Mouse (Mus musculus) thymus, postnatal 14 days (tissue): ENCODE data around the gene Pdcd4.
A peak's percentile ranks its signal among the peaks of the same experiment; 100 is the strongest.

ENCODE experiments used
- DNase-seq: peaks from one replicate; pipeline ENCODE4 v3.0.0; 2021

Gene Pdcd4

GRCm38 (mm10) chr19:53872994-53873713, 18.9 kb upstream of the Pdcd4 start:
- no peak for DNase-seq

GRCm38 (mm10) chr19:53875246-53875645, 16.8 kb upstream of the Pdcd4 start:
- no peak for DNase-seq

- DNase-seq = no peak
Measured at GRCm38 (mm10) chr19:53877779-53878178, 14.3 kb upstream of the Pdcd4 start.

- DNase-seq = no peak
Measured at GRCm38 (mm10) chr19:53880460-53880859, 11.6 kb upstream of the Pdcd4 start.

DNA sequence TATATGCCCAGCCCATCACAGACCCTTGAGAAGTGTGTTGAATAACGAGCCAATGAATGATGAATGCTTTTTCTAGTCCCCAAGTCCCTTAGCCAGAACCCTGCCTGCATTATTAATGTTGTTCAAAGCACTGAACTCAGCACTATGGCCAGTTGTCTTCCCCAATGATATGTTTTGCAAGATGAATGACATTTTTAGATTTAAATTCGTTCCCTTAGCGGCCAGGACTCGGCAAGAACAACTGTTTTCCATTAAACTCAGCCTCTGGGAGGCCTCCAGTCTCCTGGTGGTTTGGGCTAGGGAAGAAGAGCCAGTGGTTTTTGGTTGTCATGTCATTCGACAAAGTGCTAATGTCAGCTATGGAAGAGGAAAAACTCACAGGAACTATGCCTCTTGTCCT, 10.2 kb upstream of the Pdcd4 start:
- DNase-seq = no peak

DNA sequence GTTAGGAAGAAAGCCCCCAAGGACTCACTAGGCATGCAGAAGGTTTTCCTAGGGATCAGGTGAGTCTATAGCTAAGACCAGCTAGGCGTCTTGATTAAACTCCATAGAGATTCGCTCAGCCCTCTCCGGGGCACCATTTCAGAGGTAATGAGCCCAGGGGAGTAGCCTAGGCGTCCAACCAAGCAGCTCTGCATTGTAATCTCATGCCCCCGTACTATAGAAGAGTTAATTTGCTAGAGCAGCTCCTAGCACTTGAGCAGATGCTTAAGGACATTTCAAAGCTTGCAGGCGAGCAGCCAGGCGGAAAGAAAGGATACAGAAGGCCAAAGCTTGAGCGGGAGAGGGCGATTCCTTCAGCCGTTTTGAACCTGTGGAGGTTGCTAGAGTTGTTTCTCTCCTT, 6.6 kb upstream of the Pdcd4 start:
- no peak for DNase-seq

DNA sequence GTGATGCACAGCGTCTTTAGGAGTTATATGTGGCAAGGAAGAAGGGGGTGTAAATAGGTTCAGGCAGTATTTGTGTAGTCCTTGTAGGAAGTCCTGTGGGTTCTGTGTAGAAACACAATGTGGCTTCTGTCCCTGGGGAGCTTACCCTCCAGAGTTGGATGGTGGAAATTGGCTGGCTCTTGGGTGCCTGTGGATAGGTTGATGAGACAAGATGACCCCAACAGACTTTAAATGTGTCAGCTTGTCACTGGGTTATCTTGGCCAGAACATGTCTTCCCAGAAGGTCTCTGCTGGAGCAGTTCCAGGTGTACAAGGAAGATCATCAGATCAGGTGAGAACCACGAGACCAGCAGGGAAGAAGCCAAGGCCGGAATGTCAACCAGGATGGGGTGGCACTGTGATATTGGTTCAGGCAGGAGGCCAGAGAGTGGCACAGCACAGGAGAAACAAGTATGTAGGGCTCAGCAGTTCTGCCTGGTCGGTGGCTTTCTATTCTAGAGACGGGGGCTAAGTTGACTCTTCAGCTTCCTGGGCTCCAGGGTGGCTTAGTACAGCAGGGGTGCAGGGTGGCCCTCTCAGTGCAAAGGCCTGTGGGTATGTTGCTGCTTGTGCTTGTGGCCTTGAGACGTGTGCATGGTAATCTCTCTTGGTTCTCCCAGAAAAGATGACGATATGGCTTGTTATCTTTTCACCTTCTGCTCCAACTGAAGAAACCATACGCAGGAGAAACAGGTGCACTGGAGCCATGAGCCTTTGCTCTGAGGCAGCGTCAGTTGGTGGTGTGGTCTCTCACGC, 5.3 kb upstream of the Pdcd4 start:
- DNase-seq = peak; percentile 74

DNA sequence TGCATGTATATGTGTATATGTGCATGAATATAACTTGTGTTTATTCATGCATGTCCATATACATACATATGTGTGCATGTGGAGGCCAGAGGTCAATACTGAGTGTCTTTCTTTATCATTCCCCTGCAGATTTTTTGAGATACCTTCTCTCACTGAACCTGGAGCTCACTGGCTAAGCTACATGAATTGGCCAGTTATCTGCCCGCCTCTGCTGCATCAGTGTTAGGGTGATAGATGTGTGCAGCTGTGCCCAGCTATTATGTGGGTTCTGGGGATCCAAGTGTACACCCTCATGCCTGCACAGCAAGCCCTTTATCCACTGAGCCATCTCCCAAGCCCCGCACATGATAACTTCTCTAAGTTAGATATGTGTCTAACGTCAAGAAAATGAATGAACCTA, 4.2 kb upstream of the Pdcd4 start:
- DNase-seq = no peak

- DNase-seq = peak; percentile 45
Measured at GRCm38 (mm10) chr19:53888331-53888730, 3.7 kb upstream of the Pdcd4 start.

- peak; percentile 58 for DNase-seq
Measured at GRCm38 (mm10) chr19:53889555-53889954, 2.5 kb upstream of the Pdcd4 start.

GRCm38 (mm10) chr19:53890274-53890673, 1.8 kb upstream of the Pdcd4 start:
- no peak for DNase-seq

GRCm38 (mm10) chr19:53890781-53891251, 1.2 kb upstream of the Pdcd4 start:
- peak; percentile 87 for DNase-seq

DNA sequence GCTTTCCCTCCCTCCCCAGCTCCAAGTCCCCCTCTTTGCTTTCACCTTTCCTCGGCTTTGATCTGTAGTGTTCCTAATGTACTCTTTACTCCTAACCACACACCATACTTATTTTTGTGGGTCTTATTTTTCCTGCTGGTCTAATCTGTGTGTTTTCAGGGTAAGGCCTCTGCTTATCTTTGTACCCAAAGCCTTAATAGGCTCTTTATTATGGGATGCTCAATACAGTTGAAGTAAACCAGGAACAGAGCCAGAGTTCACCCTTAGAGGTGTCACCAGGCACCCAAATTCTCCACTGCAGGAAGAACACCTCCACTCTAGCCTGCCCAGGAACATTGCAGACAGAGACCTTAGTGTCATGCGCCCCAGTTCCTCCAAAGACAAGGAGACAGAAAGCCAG, 462 bp upstream of the Pdcd4 start:
- DNase-seq = no peak

DNA sequence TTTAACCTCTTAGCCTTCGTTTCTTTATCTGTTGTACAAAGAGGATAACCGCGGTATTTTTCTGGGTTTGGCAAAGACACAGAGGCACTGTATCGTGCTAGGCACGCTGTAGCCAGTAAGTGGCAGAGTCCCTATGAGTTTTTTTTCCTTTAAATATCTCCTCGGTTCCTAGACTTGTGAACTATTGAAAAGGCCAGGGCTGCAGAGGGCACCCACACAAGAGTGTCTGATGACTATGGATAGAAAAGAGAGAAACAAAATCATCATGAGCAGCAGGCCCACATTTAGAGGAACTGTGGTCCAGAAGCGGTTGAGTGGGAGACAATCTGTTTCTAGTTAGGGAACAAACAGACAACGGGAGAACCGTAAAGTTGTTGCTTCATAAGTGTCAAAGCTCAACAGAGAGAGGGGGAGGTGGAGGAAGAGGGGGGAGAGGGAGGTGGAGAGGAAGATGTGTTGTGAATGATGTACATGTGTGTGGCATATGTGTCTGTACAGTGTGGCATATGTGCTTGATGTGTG, 868 bp downstream of the Pdcd4 start:
- DNase-seq = no peak

DNA sequence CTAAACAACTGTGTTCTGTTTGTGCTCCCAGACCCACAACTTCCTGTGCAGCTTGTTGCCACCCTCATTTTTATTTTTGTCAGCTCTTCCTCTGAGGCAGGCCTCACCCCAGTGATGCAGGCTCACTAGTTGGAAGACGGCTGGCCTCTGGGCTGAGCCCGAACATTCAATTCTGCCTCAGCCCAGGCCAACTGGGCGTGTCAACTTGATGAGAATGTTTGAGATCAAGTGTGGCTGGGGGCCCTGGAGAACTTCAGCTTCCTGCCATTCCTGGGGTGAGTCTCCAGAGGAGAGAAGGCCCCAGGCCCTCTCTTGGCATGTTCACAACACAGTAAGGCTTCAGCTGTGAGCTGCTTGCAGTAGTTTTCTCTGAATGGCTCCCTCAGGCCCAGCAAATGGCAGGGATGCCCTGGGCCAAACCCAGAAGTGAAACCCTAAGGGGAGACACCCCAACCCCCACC, 1.7 kb downstream of the Pdcd4 start:
- peak; percentile 80 for DNase-seq

GRCm38 (mm10) chr19:53894538-53895121, 2.6 kb downstream of the Pdcd4 start:
- peak; percentile 42 for DNase-seq

GRCm38 (mm10) chr19:53898046-53898445, 6.0 kb downstream of the Pdcd4 start:
- DNase-seq = no peak

GRCm38 (mm10) chr19:53898498-53898897, 6.5 kb downstream of the Pdcd4 start:
- no peak for DNase-seq

DNA sequence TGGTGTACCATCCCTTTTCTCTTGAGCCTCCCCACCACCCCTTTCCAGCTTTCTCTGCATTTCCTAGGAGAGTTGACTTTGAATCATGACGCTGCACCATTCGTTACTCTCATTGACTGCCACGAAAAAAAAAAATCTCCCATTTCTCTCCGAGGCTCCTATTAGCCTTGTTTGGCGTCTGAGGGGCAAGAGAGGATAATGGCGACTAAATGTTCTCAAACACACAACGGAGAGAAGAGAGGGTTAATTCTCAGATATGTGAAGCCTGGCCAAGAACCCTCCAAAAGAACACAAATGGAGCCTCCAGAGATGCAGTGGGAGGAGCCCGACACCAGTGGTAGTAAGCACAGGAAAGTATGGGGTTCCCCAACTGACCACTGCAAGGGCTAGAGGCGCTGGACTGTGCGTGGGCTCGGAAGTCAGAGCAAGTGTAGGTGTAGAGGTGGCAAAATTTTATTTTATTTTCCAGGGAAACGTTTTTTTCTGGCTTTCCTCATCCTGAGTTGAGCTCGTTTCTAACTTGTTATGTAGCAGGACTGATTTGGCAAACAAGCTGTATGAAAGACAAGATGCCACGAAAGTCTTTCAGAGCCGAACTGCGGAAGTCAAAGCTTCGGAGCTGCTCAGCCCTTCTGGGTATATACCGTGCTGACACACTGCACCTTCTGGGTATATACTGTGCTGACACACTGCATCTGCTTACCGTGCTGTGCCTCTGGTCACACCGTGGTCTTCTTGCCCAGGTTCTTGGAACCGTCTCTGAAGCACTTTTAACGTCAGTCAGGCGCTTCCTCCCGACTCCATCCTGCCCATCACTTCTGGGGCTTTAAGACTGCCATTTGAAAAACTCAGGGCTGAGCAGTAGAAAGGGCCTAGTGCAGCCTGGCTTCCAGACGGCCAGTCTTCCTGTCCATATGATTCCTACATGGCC, 7.2 kb downstream of the Pdcd4 start:
- no peak for DNase-seq

DNA sequence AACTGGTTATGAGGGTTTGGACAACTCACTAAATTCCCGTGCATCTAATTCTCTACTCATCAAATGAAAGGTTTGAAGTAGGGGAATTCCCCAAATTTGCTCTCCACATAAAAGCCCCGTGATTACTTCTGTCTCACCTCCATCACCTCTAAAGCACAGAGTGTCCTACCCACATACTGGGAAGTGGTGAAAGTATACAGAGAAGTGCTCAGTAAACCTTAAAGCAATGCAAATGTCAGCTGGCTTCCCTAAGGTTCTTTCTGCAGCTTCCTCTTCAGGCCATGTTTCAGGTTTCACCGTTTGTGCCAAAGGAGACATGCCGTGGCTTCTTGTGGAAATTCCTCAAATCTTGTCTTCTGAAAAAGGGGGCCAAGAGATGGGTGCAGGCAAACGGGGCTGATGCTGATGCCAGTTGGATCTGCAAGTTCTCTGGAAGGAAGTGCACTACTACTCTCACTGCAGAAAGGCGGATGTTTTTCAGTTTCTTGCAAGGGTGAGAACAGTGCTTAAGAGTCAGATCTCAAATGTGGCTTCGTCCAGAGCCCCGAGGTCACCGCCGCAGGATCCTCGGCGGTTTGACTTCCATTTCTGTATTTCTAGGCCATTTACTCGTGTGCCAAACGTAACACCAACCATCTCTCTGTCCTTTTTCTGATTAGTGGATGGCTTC, 8.0 kb downstream of the Pdcd4 start:
- no peak for DNase-seq

DNA sequence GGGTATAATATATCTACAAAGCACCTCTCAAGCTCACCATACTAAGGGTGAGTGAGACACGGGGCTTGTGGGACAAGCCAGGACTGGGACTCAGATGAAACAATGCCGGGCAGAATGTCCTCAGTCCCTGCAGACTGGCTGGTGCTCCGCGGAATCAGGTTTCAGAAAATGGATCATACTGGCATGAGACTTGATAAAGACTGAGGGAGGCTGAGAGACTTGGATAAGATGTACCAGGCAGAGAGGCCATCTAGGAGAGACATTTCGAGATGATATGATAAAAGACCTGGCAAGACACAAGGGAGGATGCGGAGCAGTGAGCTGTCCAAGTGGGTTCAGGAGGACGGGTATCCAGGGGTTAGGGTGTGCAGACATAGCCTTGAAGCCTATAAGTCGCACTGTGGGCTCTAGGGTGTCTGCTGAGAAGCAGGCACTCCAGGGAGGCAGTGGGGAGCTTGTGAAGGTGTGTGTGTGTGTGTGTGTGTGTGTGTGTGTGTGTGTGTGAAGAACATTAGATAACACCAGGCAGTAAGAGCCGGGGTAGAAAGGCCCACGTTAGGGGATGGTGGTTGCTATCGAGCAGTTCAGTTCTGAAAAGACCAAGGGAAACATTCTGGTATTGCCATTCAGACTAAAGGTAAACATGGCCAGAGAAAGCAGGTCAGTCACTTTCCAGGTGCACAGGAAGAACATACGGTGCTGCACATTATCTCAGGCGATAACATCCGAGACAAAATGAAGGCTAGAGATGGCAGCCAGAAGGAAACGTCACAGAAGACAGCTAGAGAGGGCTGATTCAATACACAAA, 10.1 kb downstream of the Pdcd4 start:
- peak; percentile 50 for DNase-seq
